Mouse (Mus musculus) embryonic stem cell, embryonic (primary cell): ENCODE data around the gene Adam19.

Source experiments
- CTCF ChIA-PET, 4 experiments: fragments of 300-600 bp in 2 of 4; fragments of 350-600 bp in 2 of 4; sonication (Branson Sonifier 250); formaldehyde crosslinking; loops; one replicate each; lab custom pipeline; 2022; ENCODE audit warnings: inconsistent platforms in 2 of 4; lab: Charles Lee
- POLR2A ChIA-PET, 4 experiments: fragments of 300-600 bp in 2 of 4; fragments of 350-600 bp in 2 of 4; sonication (Branson Sonifier 250); formaldehyde crosslinking; loops; one replicate each; lab custom pipeline; 2022; ENCODE audit warnings: antibody characterized with exemption in 4 of 4, inconsistent platforms in 1 of 4; lab: Charles Lee

Adam19 gene

DNA sequence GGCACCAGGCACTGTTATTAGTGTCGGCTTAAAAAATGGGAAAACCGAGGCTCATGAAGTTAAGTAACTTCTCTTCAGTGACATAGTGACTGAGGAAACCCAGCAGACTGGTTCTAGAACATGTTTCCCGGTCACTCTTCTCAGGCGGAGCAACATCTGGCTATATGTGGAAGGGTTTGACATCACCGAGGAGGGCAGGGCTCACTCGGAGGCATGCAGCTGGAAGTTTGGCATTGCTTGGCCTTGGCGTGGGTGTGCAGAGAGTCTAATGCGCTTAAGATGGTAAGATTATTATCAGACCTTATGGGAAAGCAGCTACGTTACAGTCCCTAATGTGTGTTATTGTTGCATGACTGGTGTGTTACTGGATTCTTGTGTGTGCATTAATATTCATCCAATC lies 116.3 kb downstream of the Adam19 start:
- ChIA-PET CTCF (interaction anchor here in 1 of 4 experiments (0.6 kb wide), 1 partner anchor 245 kb away, joined by 3 read pairs; no protein-coding TSS in a partner anchor), POLR2A (no interaction called here)

DNA sequence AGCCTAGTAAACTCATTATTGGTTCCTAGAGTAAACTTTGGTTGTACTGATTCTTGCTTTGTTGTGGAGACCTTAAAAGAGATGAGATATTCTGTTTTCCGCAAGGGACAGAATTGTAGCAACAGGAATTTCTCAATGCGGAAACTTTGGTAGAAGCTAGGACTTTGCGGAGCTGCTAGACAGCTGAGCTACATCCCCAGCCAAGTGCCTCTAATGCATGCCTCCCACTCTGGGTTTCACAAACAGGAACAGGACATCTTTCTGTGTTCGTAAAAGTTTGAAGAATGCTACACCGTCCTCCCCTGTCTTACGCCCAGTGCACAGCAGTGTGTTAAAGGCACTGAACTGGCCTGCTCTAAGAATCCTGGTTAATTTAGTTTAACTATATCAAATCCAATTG lies 120.4 kb downstream of the Adam19 start:
- ChIA-PET CTCF (interaction anchor here in 1 of 4 experiments (1.0 kb wide), 1 partner anchor 249 kb away, joined by 4 read pairs; no protein-coding TSS in a partner anchor), POLR2A (no interaction called here)

DNA sequence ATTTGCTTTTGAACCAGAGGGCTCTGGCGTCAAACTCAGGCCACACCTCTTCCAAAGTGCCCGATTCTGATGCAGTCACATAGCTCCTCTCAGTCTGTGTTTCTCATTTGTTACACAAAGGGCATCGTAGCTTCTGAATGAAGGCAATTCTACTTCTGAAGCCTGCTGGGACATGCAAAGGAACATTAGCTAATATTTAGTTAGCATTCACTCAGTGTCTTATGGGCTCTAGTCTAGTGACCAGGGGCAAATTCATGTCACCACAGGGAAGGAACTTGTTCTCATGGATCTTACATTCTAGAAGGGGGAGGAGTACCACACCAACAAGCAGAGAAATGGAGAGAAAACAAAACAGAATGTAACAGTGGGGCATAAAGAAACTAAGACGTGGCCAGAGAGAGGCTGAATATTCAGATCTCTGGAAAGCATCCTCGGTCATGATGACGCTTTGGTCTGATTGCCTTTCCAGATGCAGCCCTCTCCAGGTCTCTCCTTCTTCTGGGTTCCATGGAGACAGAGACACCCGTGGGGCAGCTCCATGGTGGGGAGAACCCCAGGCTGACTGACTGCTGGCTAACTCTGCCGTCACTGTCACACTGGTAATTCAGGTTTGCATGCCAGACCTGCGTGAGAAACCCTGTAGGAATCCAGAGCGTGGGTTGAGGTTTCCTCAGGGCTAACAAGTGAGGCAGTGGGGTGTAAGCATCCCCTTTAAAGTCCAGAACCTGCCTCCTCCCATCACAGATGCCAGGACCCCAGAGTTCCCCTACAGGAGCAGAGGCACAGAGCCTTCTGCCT lies 121.7 kb downstream of the Adam19 start:
- POLR2A ChIA-PET = no interaction called here
- CTCF ChIA-PET = no interaction called here

DNA sequence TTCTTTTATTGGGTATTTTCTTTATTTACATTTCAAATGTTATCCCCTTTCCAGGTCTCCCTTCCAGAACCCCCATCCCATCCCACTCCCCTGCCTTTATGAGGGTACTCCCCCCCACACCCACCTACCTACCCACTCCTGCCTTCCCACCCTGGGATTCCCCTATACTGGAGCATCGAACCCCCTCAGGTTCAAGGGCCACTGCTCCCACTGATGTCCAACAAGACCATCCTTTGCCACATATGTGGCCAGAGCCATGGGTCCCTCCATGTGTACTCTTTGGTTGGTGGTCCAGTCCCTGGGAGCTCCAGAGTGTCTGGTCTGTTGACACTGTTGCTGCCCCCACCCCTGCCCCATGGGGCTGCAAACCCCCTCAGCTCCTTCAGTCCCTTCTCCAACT lies 126.2 kb downstream of the Adam19 start:
- POLR2A ChIA-PET = interaction anchor here in 1 of 4 experiments (0.8 kb wide), 1 partner anchor 18 kb away, joined by 13 read pairs; no protein-coding TSS in a partner anchor
- CTCF ChIA-PET = interaction anchor here in 1 of 4 experiments (0.6 kb wide), 1 partner anchor 1738 kb away, joined by 3 read pairs; no protein-coding TSS in a partner anchor

DNA sequence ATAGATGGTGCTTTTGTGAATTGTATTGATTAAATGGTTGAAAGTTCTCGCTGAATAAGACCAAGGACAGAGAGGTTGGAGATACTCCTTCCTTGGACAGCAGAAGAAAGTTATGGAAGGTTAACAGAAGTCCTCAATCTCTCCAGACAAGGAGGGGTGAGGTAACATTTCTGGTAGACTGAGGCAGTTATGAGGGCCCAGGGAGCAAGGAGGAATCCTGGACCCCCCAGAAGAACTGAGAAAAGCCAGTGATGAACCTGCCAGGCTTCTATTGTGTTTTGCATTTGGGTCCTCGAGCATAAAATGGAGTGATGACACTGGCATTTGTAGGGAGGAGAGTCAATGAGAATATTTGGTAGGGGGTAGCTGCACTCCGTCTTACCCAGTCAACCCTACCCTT lies 129.2 kb downstream of the Adam19 start:
- POLR2A ChIA-PET = no interaction called here
- CTCF ChIA-PET = no interaction called here

DNA sequence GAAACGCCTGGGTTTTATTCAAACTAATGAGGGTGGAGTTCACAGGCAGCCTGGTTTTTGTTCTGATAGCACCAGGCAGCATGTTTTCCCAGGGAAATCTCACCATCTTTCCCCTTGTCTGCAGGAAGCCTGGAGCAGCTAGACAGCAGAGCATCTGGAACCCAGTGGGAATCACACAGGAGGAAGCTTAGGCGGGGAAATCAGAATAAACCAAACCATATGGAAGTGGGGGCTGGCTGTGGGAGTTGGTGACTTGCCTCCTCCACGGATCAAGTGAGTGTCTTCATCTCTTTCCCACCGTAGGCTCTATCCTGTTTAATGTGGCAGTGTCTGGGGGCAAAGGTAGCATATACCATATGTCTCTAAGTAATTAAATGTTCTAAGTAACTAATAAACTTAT lies 129.7 kb downstream of the Adam19 start:
- ChIA-PET POLR2A (no interaction called here), CTCF (no interaction called here)

DNA sequence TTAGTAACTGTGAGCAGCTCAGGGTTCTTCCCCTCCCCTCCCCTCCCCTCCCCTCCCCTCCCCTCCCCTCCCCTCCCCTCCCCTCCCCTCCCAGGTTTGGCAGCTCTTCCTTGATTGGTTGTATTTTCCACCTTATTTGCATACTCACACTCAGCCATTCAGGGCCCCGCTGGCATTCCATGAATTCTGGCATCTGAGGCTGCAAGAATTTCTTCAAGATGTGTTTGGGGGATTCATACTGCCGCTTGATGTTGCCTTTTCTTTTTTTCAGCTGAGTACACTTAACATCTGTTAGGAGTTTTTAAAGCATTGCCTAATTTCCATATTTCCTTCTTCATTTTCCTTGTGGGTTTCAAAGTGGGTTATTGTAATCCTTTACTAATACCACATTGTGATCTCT lies 132.5 kb downstream of the Adam19 start:
- CTCF ChIA-PET = interaction anchor here in 2 of 4 experiments (0.5 to 0.7 kb wide), 2 partner anchors 30 to 377 kb away, joined by 3 read pairs; no protein-coding TSS in a partner anchor
- POLR2A ChIA-PET = interaction anchor here in 2 of 4 experiments (0.6 to 0.8 kb wide), 2 partner anchors 81 to 303 kb away, joined by 3 to 4 read pairs; no protein-coding TSS in a partner anchor

DNA sequence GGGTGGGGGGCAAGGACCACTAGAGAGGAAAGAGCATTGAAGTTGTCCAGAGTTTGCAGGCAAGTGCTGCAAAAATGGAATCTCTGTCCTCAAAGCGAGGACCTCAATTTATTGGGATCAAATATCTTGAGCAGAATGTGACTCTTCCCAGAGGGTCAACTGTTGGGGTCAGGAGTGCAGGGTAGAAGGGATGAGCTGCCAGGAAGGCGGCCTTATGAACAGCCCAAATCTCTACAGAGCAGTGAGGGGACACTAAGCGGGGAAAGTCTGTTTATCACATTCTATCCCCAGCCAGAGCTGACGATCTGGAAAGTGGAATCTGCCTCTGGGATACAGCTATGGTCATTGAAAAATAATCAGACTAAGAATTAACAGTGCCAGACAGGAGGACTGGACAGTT lies 138.4 kb downstream of the Adam19 start:
- CTCF ChIA-PET = no interaction called here
- POLR2A ChIA-PET = no interaction called here
